Mouse (Mus musculus): ENCODE data around the gene Snd1. TPM values are rescaled to one million over a fixed set of nuclear protein-coding genes. Genes with fewer than 3 reads are reported as not detected.

Snd1 gene
- total RNA-seq, 2 experiments from 2014 or later = 80.2 to 83.3 TPM

DNA sequence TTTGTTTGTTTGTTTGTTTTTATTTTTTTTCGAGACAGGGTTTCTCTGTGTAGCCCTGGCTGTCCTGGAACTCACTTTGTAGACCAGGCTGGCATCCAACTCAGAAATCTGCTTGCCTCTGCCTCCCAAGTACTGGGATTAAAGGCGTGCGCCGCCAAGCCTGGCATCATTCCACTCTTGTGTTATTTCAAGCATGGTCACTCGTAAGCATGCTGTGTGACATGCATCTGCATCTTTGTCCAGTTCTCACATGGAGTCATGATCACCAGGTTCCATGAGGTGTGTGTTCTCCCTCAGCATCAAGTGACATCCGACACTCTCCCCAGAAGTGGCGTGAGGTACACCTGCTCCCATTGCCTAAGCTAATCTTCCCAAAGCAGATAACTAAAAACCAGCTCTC, 460.8 kb downstream of the Snd1 start:
- no peak for DNase-seq (ENCODE audit: low spot score in 2 of 2)

GRCm38 (mm10) chr6:28947254-28947653, 472.3 kb downstream of the Snd1 start:
- no peak for DNase-seq (ENCODE audit: low spot score in 2 of 2)

- peak; percentile 48 to 68 for DNase-seq (ENCODE audit: low spot score in 2 of 2)
Observed at GRCm38 (mm10) chr6:28949269-28949668, 474.3 kb downstream of the Snd1 start.

DNA sequence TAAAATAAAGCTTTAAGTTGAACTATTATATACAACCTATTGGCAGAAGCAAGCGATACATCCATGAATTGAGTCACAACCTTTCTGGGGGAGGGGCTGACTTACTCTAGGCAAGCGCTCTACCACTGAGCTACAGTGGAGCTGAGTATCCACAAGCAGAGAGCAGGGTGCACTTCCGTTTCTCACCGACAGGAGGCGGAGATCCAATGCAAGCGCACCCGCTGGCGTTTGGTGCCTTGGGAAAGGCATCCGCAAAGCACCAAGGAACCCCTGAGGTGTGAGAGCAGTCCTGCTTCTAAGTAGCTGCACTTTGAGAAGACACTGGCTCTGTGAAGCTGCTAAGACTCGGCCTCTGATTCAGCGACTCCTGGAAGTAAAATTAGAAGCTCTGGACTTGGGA, 480.6 kb downstream of the Snd1 start:
- DNase-seq (ENCODE audit: low spot score in 2 of 2) = peak; percentile 31 to 63

GRCm38 (mm10) chr6:28957486-28957885, 482.5 kb downstream of the Snd1 start:
- DNase-seq (ENCODE audit: low spot score in 2 of 2) = no peak

DNA sequence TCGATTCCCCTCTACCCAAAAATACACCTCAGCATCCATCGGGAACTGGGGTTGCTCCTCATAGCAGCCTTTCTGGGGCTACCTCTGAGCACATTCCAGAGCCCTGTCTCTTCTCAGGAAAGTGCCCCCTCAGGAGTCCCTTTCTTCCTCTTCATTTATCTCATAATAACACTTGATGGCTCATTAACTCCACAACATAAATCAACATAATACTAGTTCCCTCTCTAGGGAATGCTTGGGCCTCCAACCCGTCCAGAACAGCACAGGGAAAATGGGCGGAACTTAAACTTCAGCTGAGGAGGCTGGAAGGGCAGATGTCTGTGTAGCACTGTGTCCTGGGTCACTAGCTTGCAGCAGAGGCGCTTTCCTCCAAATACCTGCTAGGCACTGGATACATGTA, 488.2 kb downstream of the Snd1 start:
- DNase-seq (ENCODE audit: low spot score in 2 of 2) = no peak

DNA sequence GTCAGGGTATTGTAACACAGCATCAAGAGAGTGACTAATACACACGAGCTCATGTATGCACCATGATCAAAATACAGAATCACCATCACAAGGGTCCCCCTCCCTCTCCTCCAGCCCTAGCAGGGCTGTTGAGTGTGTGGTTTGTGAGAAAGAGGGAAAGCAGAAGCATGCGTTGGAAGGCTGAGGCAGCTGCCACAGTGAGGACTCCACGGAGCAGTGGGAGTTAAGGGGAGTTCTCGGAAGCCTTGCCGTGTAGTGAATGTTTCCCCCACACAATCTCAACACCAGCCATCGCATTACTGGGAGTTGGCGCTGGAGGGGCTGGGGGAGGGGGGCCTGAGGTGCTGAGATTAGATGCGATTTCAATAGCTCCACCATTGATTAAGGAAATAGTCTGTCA, 490.3 kb downstream of the Snd1 start:
- no peak for DNase-seq (ENCODE audit: low spot score in 2 of 2)

GRCm38 (mm10) chr6:28969615-28970014, 494.7 kb downstream of the Snd1 start:
- DNase-seq (ENCODE audit: low spot score in 2 of 2) = no peak

DNA sequence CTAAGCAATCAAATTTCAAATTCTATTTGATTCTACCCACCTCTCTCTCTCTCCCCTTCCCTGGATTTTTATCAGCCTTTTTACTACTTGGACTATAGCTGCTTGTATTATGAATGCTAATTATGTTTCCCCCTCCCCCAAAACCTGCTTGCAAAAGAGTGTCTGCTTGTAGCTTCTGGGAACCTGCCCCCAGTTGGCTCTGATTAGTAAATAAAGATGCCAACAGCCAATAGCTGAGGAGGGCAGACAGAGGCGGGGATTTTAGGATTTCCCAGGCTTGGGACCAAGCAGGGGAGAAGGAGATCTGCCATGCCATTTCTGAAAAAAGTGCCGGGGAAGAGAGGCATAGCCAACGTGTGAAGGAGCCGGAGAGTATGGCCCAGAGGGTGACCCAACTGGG, 495.8 kb downstream of the Snd1 start:
- no peak for DNase-seq (ENCODE audit: low spot score in 2 of 2)

GRCm38 (mm10) chr6:28974498-28974897, 499.6 kb downstream of the Snd1 start:
- DNase-seq (ENCODE audit: low spot score in 2 of 2) = no peak

GRCm38 (mm10) chr6:28975106-28975505, 500.2 kb downstream of the Snd1 start:
- DNase-seq (ENCODE audit: low spot score in 2 of 2) = no peak

DNA sequence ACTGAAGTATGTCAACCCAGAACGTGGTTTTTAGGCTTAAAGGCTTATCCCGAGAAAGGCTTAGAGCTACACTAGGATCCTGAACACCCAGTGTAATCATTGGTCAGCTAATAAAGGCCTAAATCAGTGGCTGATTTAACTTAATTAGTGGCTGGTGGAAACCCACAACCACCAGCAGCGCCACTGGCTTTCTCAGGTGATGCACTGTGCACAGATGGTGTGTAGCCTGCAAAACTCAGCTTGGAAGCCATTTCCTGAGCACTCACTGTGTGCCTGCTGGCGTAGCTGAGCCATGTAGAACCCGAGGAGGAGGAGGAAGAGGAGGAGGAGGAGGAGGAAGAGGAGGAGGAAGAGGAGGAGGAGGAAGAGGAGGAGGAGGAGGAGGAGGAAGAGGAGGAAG, 503.1 kb downstream of the Snd1 start:
- no peak for DNase-seq (ENCODE audit: low spot score in 2 of 2)

DNA sequence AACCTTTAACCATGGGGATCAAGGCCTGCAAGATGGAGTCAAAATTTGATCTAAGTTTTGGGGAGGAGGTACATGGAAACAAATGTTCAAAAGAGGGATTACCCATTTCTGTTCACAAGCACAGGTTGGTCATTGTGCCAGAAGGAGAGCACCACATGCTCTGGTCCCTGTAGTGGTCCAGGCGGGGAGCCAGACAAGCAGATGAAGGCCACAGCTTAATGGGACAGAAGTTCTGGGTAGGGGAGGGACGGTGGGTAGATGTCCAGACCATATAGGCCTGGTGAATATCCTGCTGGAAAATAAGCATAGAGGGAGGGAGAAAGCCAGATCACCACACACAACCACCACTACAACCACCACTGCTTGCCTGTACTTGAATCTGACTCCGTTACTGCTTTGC, 503.9 kb downstream of the Snd1 start:
- no peak for DNase-seq (ENCODE audit: low spot score in 2 of 2)

DNA sequence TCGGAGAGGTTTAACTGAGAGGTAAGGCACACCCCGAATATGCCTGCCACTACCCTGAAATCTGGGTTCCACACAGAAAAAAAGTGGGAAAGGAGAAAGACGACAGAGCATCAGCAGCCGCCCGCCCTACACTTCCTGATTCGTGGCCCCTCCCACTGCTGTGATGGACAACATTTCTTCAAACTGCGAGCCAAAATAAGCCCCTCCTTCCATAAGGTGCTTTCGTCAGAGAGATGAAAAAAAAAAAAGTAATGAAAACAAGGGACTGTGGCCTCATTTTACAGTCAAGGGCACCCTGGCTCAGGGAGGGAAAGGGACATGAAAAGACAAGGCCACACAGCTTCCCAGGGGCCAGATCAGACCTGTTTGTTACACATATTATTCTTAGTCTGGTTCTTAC, 504.6 kb downstream of the Snd1 start:
- DNase-seq (ENCODE audit: low spot score in 2 of 2) = no peak

- no peak for DNase-seq (ENCODE audit: low spot score in 2 of 2)
Observed at GRCm38 (mm10) chr6:28980219-28980618, 505.3 kb downstream of the Snd1 start.

DNA sequence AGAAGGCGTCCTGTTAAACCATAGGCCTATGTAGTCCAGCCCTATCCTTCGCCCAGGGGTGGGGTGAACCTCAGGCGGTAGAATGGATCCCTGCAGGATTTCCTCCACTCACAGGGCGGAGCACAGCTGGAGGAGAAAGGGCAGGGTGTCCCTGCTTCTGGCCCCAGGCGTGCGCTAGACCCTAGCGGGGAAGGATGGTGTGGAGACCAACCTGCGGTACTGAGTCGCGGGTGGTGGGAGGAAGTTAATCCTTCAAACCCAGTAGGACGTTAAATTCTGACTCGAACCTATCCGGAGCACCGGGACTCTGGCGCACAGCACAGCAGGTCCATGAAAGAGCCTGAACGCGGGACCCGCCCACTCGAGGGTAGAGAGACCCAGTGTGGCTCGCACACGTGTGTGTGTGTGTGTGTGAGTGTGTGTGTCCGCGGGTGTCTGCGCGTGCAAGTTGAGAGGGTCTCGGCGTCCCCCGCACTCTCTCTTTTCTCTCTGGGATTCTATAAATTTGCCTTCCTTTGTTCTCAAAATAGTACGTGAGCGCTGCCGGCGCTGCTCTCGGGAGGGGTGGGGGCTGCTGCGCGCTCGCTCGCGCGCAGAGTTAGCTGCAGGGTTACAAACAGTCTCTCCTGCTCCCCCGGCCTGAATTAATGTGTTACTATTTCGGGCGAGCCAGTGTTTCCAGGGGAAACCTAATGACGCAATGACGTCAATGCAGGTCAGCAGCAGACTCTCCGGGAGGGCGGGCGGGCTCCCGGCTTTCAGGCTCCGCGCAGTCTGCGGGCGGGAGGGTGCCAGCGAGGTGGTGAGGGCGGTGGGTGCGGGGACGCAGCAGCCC, 506.0 kb downstream of the Snd1 start:
- no peak for DNase-seq (ENCODE audit: low spot score in 2 of 2)

- no peak for DNase-seq (ENCODE audit: low spot score in 2 of 2)
Observed at GRCm38 (mm10) chr6:28981585-28981948, 506.6 kb downstream of the Snd1 start.

DNA sequence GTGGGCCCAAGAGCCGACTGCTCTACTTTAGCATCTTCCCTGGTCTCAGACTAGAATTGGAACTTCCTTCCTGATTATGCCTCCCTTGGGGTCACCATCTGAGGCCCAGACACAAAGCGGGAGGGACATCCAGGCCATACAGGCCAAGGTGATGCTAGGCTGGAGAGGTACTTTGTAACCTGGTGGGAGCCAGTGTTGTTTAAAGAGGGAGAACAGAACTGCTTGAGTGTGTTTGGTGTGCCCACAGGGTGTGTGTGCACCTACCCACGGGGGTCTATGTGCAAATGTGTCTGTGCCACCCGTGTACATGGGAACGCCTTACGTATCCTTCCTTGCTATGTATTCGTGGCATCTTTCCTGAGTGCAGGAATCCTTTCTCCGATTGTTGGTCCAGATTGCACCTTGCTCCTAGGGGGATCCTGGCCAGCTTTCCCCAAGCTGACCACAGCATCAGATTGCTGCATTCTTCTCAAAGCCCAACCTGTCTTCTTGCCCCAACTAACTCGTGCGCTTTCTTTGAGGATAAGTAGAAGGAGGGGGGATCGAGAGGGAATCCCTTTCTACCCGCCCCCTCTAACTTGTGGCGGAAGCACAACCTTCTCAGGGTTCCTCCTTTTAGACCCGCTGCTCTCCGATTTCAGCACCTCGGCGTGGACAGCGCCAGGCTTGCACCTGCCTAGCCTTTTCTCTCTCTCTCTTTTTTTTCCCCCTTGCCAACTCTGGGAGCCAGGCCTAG, 507.2 kb downstream of the Snd1 start:
- DNase-seq (ENCODE audit: low spot score in 2 of 2) = peak; percentile 45 to 73

GRCm38 (mm10) chr6:28982817-28983216, 507.9 kb downstream of the Snd1 start:
- DNase-seq (ENCODE audit: low spot score in 2 of 2) = no peak
